Mouse (Mus musculus) testis, adult 2 months (tissue): ENCODE data around the gene Gabrg3.

Experiments
- CTCF ChIP-seq: fragments of 200-500 bp; IDR thresholded peaks from 2 replicates; pipeline ENCODE4 v1.5.1; 2012; ENCODE audit warnings: low read depth, mild to moderate bottlenecking, inconsistent platforms, low read length, moderate library complexity; ENCODE audit not compliant: control insufficient read depth, insufficient read depth, insufficient replicate concordance
- POLR2A ChIP-seq: fragments of 200-500 bp; IDR thresholded peaks from 2 replicates; pipeline ENCODE4 v1.6.1; 2012; ENCODE audit warnings: low read depth, mild to moderate bottlenecking, inconsistent platforms, low read length, moderate library complexity; ENCODE audit not compliant: control insufficient read depth

- TF ChIP-seq CTCF (no peak), POLR2A (no peak)
These were observed 55.8 kb downstream of the Gabrg3 start for GRCm38 (mm10) chr7:57331211-57331610.
